Mouse (Mus musculus) left cerebral cortex, postnatal 25 days (tissue): Measurements from ENCODE around the gene Prkaca. TPM values are rescaled to one million over a fixed set of nuclear protein-coding genes. Genes with fewer than 3 reads are reported as not detected.

Experiments used
- DNase-seq, 2 experiments: peaks; one replicate each; pipeline ENCODE4 v3.0.0; 2022; ENCODE audit warnings: low spot score in 2 of 2, mixed read lengths in 1 of 2
- intact Hi-C: fragments of 180-260 bp; cut with DNase I; formaldehyde crosslinking; loops from one replicate; pipeline ENCODE4 v1.15.1; 2025
- total RNA-seq, 2 experiments: library from RNA; stranded (reverse); gene quantifications; 2 replicates each; pipeline ENCODE4 v1.2.3; 2021

Gene Prkaca
- 100 to 1,000 TPM; 250 to 258 TPM for total RNA-seq

GRCm38 (mm10) chr8:83972150-83973120 is at the start of gene Prkaca:
Gene Prkaca, plus strand, starts transcription at chr8:83972993.
- intact Hi-C loops, result loop anchor here (2.0 kb wide), 1 partner anchor 24 kb away; the partner anchor contains the start of gene Samd1

GRCm38 (mm10) chr8:83924585-83924984 is 48.2 kb upstream of the Prkaca start:
- intact Hi-C loops, result no loop called here
- no peak for DNase-seq

More at GRCm38 (mm10) chr8:83972150-83973120, at the start of gene Prkaca:
- DNase-seq, result peak; percentile 99 to 100

- intact Hi-C loops, result no loop called here
- no peak for DNase-seq
These were observed 46.5 kb upstream of the Prkaca start for GRCm38 (mm10) chr8:83926266-83926665.

- intact Hi-C loops, result no loop called here
- no peak for DNase-seq
These were observed 38.6 kb upstream of the Prkaca start for GRCm38 (mm10) chr8:83934222-83934621.

GRCm38 (mm10) chr8:83934994-83935393 is 37.8 kb upstream of the Prkaca start:
- no peak for DNase-seq
- intact Hi-C loops, result no loop called here

- DNase-seq, result no peak
- intact Hi-C loops, result no loop called here
These were observed 37.4 kb upstream of the Prkaca start for GRCm38 (mm10) chr8:83935435-83935834.

- no peak for DNase-seq
- intact Hi-C loops, result no loop called here
These were observed 35.1 kb upstream of the Prkaca start for GRCm38 (mm10) chr8:83937645-83938044.

GRCm38 (mm10) chr8:83938330-83938729 is 34.5 kb upstream of the Prkaca start:
- intact Hi-C loops, result no loop called here
- no peak for DNase-seq

GRCm38 (mm10) chr8:83941066-83941677 is 31.6 kb upstream of the Prkaca start:
- intact Hi-C loops, result no loop called here
- no peak for DNase-seq

GRCm38 (mm10) chr8:83942446-83942845 is 30.3 kb upstream of the Prkaca start:
- intact Hi-C loops, result no loop called here
- peak in 1 of 2 experiments; percentile 75 for DNase-seq

GRCm38 (mm10) chr8:83945540-83945939 is 27.3 kb upstream of the Prkaca start:
- DNase-seq, result peak in 1 of 2 experiments; percentile 58
- intact Hi-C loops, result no loop called here

- no peak for DNase-seq
- intact Hi-C loops, result loop anchor here (2.0 kb wide), 3 partner anchors 56 to 230 kb away; no protein-coding TSS in a partner anchor
These were observed 18.1 kb upstream of the Prkaca start for GRCm38 (mm10) chr8:83954749-83955105.

GRCm38 (mm10) chr8:83955106-83955957 is 17.5 kb upstream of the Prkaca start, which contains the start of the genes Gm10644 and Asf1b:
Gene Gm10644, minus strand, starts transcription at chr8:83955205.
Gene Asf1b, plus strand, starts transcription at chr8:83955507.
- peak; percentile 97 to 100 for DNase-seq
- intact Hi-C loops, result loop anchor here (2.0 kb wide), 3 partner anchors 57 to 231 kb away; no protein-coding TSS in a partner anchor

GRCm38 (mm10) chr8:83955958-83956218 is 16.9 kb upstream of the Prkaca start:
- intact Hi-C loops, result loop anchor here (2.0 kb wide), 3 partner anchors 57 to 231 kb away; no protein-coding TSS in a partner anchor
- no peak for DNase-seq

- no peak for DNase-seq
These were observed 16.0 kb upstream of the Prkaca start for GRCm38 (mm10) chr8:83956789-83957188.

GRCm38 (mm10) chr8:83964015-83964765 is 8.6 kb upstream of the Prkaca start:
- intact Hi-C loops, result no loop called here
- no peak for DNase-seq

More at GRCm38 (mm10) chr8:83956789-83957188, 16.0 kb upstream of the Prkaca start:
- intact Hi-C loops, result no loop called here

GRCm38 (mm10) chr8:83967701-83968100 is 5.1 kb upstream of the Prkaca start:
- DNase-seq, result no peak
- intact Hi-C loops, result no loop called here

GRCm38 (mm10) chr8:83971121-83971520 is 1.7 kb upstream of the Prkaca start:
- DNase-seq, result no peak
- intact Hi-C loops, result no loop called here

GRCm38 (mm10) chr8:83971661-83972060 is 1.1 kb upstream of the Prkaca start:
- intact Hi-C loops, result loop anchor here (2.0 kb wide), 1 partner anchor 25 kb away; the partner anchor contains the start of gene Samd1

More at GRCm38 (mm10) chr8:83971661-83972060, 1.1 kb upstream of the Prkaca start:
- no peak for DNase-seq
